Mouse (Mus musculus): ENCODE results near the gene Galnt2. TPM values are rescaled to one million over a fixed set of nuclear protein-coding genes. Genes with fewer than 3 reads are reported as not detected.

Galnt2 gene
- polyA plus RNA-seq, 1 experiment: 59.4 TPM

GRCm38 (mm10) chr8:124295357-124295756 is 64.2 kb downstream of the Galnt2 start:
- Histone ChIP-seq H3K4me3 (peak overlapping the region; percentile 2), H3K27me3 (ENCODE audit: control insufficient read depth, insufficient read depth, insufficient read length) (no peaks in the 10 kb centered on the region), H3K4me2 (ENCODE audit: low read depth) (peak overlapping the region; percentile 86), H3K36me3 (ENCODE audit: control insufficient read depth, insufficient read depth) (no peaks in the 10 kb centered on the region), H3K79me2 (ENCODE audit: control insufficient read depth, insufficient read depth) (no peaks in the 10 kb centered on the region), H3ac (ENCODE audit: control insufficient read depth, insufficient read length) (no peak overlapping the region)
- TF ChIP-seq TCF12 (IDR thresholded peaks at IDR 0.05; ENCODE audit: insufficient read depth, poor library complexity, severe bottlenecking) (no peak), MYOG (IDR thresholded peaks at IDR 0.05; ENCODE audit: control insufficient read depth in 1 of 3, insufficient read depth in 1 of 3, insufficient read length in 2 of 3, low read depth in 2 of 3) (no peak), POLR2A (IDR thresholded peaks at IDR 0.05; ENCODE audit: insufficient read length, low read depth) (no peak), TCF3 (IDR thresholded peaks at IDR 0.05; ENCODE audit: insufficient read length, low read depth) (no peak), E2F4 (IDR thresholded peaks at IDR 0.05; ENCODE audit: insufficient read depth) (no peak), SRF (IDR thresholded peaks at IDR 0.05; ENCODE audit: control insufficient read depth, insufficient read length, low read depth) (no peak), MAX (IDR thresholded peaks at IDR 0.05; ENCODE audit: low read depth) (no peak), USF1 (IDR thresholded peaks at IDR 0.05; ENCODE audit: low read depth) (no peak), MYOD1 (IDR thresholded peaks at IDR 0.05; ENCODE audit: control insufficient read depth in 1 of 3, insufficient read length in 2 of 3, low read depth in 2 of 3) (no peak), CEBPB (IDR thresholded peaks at IDR 0.05; ENCODE audit: insufficient read depth, poor library complexity, severe bottlenecking) (no peak), REST (IDR thresholded peaks at IDR 0.05; ENCODE audit: insufficient read depth, insufficient read length) (no peak), POLR2AphosphoS2 (IDR thresholded peaks at IDR 0.05; ENCODE audit: insufficient read length, low read depth) (no peak)

- Histone ChIP-seq H3K79me2 (ENCODE audit: control insufficient read depth, insufficient read depth) (no peaks in the 10 kb centered on the region), H3ac (ENCODE audit: control insufficient read depth, insufficient read length) (no peak overlapping the region), H3K4me2 (ENCODE audit: low read depth) (no peak overlapping the region), H3K27me3 (ENCODE audit: control insufficient read depth, insufficient read depth, insufficient read length) (no peaks in the 10 kb centered on the region), H3K4me3 (no peak overlapping the region), H3K36me3 (ENCODE audit: control insufficient read depth, insufficient read depth) (no peaks in the 10 kb centered on the region)
- TF ChIP-seq MYOG (IDR thresholded peaks at IDR 0.05; ENCODE audit: control insufficient read depth in 1 of 3, insufficient read depth in 1 of 3, insufficient read length in 2 of 3, low read depth in 2 of 3) (no peak), TCF12 (IDR thresholded peaks at IDR 0.05; ENCODE audit: insufficient read depth, poor library complexity, severe bottlenecking) (no peak), SRF (IDR thresholded peaks at IDR 0.05; ENCODE audit: control insufficient read depth, insufficient read length, low read depth) (no peak)
Observed at GRCm38 (mm10) chr8:124301512-124301911, 70.3 kb downstream of the Galnt2 start.

GRCm38 (mm10) chr8:124301935-124302555 is 70.9 kb downstream of the Galnt2 start:
- H3K27me3 ChIP-seq (ENCODE audit: control insufficient read depth, insufficient read depth, insufficient read length): no peaks in the 10 kb centered on the region
- peaks cover 2% of the 10 kb centered on the region for H3K36me3 ChIP-seq (ENCODE audit: control insufficient read depth, insufficient read depth)
- no peak for TF ChIP-seq REST (IDR thresholded peaks at IDR 0.05; ENCODE audit: insufficient read depth, insufficient read length)
- no peak for TF ChIP-seq POLR2AphosphoS2 (IDR thresholded peaks at IDR 0.05; ENCODE audit: insufficient read length, low read depth)
- TF ChIP-seq TCF3 (IDR thresholded peaks at IDR 0.05; ENCODE audit: insufficient read length, low read depth): no peak
- TF ChIP-seq E2F4 (IDR thresholded peaks at IDR 0.05; ENCODE audit: insufficient read depth): no peak
- no peak for TF ChIP-seq CEBPB (IDR thresholded peaks at IDR 0.05; ENCODE audit: insufficient read depth, poor library complexity, severe bottlenecking)
- no peak for TF ChIP-seq POLR2A (IDR thresholded peaks at IDR 0.05; ENCODE audit: insufficient read length, low read depth)
- no peak for TF ChIP-seq SRF (IDR thresholded peaks at IDR 0.05; ENCODE audit: control insufficient read depth, insufficient read length, low read depth)
- TF ChIP-seq TCF12 (IDR thresholded peaks at IDR 0.05; ENCODE audit: insufficient read depth, poor library complexity, severe bottlenecking): no peak
- no peak for TF ChIP-seq MYOD1 (IDR thresholded peaks at IDR 0.05; ENCODE audit: control insufficient read depth in 1 of 3, insufficient read length in 2 of 3, low read depth in 2 of 3)
- no peak for TF ChIP-seq USF1 (IDR thresholded peaks at IDR 0.05; ENCODE audit: low read depth)
- no peak for TF ChIP-seq MAX (IDR thresholded peaks at IDR 0.05; ENCODE audit: low read depth)
- TF ChIP-seq MYOG (IDR thresholded peaks at IDR 0.05; ENCODE audit: control insufficient read depth in 1 of 3, insufficient read depth in 1 of 3, insufficient read length in 2 of 3, low read depth in 2 of 3): no peak
- no peak overlapping the region for H3K4me2 ChIP-seq (ENCODE audit: low read depth)
- no peak overlapping the region for H3K4me3 ChIP-seq
- H3K79me2 ChIP-seq (ENCODE audit: control insufficient read depth, insufficient read depth): no peaks in the 10 kb centered on the region
- no peak overlapping the region for H3ac ChIP-seq (ENCODE audit: control insufficient read depth, insufficient read length)

- Histone ChIP-seq H3K27me3 (ENCODE audit: control insufficient read depth, insufficient read depth, insufficient read length) (no peaks in the 10 kb centered on the region), H3ac (ENCODE audit: control insufficient read depth, insufficient read length) (no peak overlapping the region), H3K79me2 (ENCODE audit: control insufficient read depth, insufficient read depth) (no peaks in the 10 kb centered on the region), H3K36me3 (ENCODE audit: control insufficient read depth, insufficient read depth) (peaks cover 4% of the 10 kb centered on the region), H3K4me2 (ENCODE audit: low read depth) (no peak overlapping the region), H3K4me3 (no peak overlapping the region)
- no peak for TF ChIP-seq MYOG (IDR thresholded peaks at IDR 0.05; ENCODE audit: control insufficient read depth in 1 of 3, insufficient read depth in 1 of 3, insufficient read length in 2 of 3, low read depth in 2 of 3)
- peak in 2 of 3 experiments; percentile 66 to 85 for TF ChIP-seq MYOD1 (IDR thresholded peaks at IDR 0.05; ENCODE audit: control insufficient read depth in 1 of 3, insufficient read length in 2 of 3, low read depth in 2 of 3)
Observed at GRCm38 (mm10) chr8:124303211-124303902, 72.2 kb downstream of the Galnt2 start.

- TF ChIP-seq REST (IDR thresholded peaks at IDR 0.05; ENCODE audit: insufficient read depth, insufficient read length): no peak
- TF ChIP-seq POLR2A (IDR thresholded peaks at IDR 0.05; ENCODE audit: insufficient read length, low read depth): no peak
- TF ChIP-seq MAX (IDR thresholded peaks at IDR 0.05; ENCODE audit: low read depth): no peak
- TF ChIP-seq E2F4 (IDR thresholded peaks at IDR 0.05; ENCODE audit: insufficient read depth): no peak
- TF ChIP-seq CEBPB (IDR thresholded peaks at IDR 0.05; ENCODE audit: insufficient read depth, poor library complexity, severe bottlenecking): no peak
- no peak for TF ChIP-seq POLR2AphosphoS2 (IDR thresholded peaks at IDR 0.05; ENCODE audit: insufficient read length, low read depth)
- no peak for TF ChIP-seq MYOD1 (IDR thresholded peaks at IDR 0.05; ENCODE audit: control insufficient read depth in 1 of 3, insufficient read length in 2 of 3, low read depth in 2 of 3)
- TF ChIP-seq TCF12 (IDR thresholded peaks at IDR 0.05; ENCODE audit: insufficient read depth, poor library complexity, severe bottlenecking): no peak
- no peak for TF ChIP-seq TCF3 (IDR thresholded peaks at IDR 0.05; ENCODE audit: insufficient read length, low read depth)
- TF ChIP-seq USF1 (IDR thresholded peaks at IDR 0.05; ENCODE audit: low read depth): no peak
- TF ChIP-seq MYOG (IDR thresholded peaks at IDR 0.05; ENCODE audit: control insufficient read depth in 1 of 3, insufficient read depth in 1 of 3, insufficient read length in 2 of 3, low read depth in 2 of 3): no peak
- no peak for TF ChIP-seq SRF (IDR thresholded peaks at IDR 0.05; ENCODE audit: control insufficient read depth, insufficient read length, low read depth)
- Histone ChIP-seq H3K4me3 (no peak overlapping the region), H3ac (ENCODE audit: control insufficient read depth, insufficient read length) (no peak overlapping the region), H3K4me2 (ENCODE audit: low read depth) (no peak overlapping the region), H3K27me3 (ENCODE audit: control insufficient read depth, insufficient read depth, insufficient read length) (no peaks in the 10 kb centered on the region), H3K79me2 (ENCODE audit: control insufficient read depth, insufficient read depth) (no peaks in the 10 kb centered on the region), H3K36me3 (ENCODE audit: control insufficient read depth, insufficient read depth) (peaks cover 4% of the 10 kb centered on the region)
Observed at GRCm38 (mm10) chr8:124304141-124304540, 73.0 kb downstream of the Galnt2 start.

Measured in myocyte (in vitro differentiated cells).